Mouse (Mus musculus): ENCODE data around the gene Tbc1d13. TPM values are rescaled to one million over a fixed set of nuclear protein-coding genes. Genes with fewer than 3 reads are reported as not detected.

Tbc1d13 gene
- polyA plus RNA-seq, 1 experiment = 27.3 TPM

DNA sequence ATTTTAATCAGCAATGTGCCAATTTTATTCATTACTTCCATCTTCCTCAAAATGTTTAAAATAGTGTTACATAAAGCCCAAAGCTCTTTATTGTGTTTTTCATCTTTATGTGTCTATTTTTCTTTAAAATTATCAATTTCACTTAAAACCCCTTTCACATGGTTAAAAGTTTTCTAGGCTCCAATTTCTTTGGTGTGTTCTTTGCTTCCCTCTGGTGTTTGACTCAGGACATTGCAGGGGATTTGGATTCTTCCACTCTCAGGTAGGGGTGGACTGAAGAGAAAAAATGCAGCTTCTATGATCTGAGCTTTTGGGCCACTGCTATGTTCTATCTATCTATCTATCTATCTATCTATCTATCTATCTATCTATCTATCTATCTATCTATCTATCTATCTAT lies 28.3 kb downstream of the Tbc1d13 start:
- Histone ChIP-seq H3K4me1 (ENCODE audit: control insufficient read depth, insufficient read depth, low read length) (no peaks in the 10 kb centered on the region), H3K4me3 (replicated peaks; ENCODE audit: control insufficient read depth, low read depth, low read length) (no peak overlapping the region), H3K27ac (ENCODE audit: control insufficient read depth, insufficient read depth, low read depth, low read length, poor library complexity) (no peak overlapping the region)
- TF ChIP-seq CTCF (IDR thresholded peaks at IDR 0.05; ENCODE audit: control insufficient read depth, insufficient read depth, low read length) (no peak), POLR2A (IDR thresholded peaks at IDR 0.05; ENCODE audit: borderline replicate concordance, control insufficient read depth, low read depth, low read length) (no peak)

DNA sequence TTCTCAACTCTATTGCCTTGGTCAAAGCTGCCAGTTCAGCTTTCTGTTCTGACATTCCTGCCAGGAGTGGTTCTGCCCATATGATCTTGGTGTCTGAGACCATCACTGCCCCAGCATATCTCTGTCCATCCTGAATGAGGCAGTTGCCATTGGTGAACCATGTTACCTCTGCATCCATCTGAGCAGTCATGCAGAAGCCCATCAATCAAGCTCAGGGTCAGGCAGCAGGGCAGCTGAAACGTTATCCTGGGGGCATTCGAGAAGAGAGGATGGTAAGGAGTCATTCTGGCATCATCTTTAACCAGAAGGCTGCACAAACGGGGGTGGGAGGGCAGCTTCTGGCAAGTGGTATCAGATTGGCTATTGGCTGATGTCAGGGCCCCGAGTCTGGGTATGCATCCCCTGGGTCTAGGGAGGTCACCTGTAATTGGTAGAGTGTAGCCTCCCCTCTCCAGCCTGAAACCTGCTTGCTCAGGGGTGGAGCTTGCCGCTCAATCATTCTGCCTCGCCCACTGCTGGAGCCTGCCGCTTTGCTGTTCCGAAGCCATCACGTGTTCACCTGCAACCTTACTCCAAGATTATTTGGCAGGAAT lies 30.9 kb downstream of the Tbc1d13 start:
- TF ChIP-seq CTCF (IDR thresholded peaks at IDR 0.05; ENCODE audit: control insufficient read depth, insufficient read depth, low read length) = no peak
- no peak for TF ChIP-seq POLR2A (IDR thresholded peaks at IDR 0.05; ENCODE audit: borderline replicate concordance, control insufficient read depth, low read depth, low read length)
- Histone ChIP-seq H3K4me1 (ENCODE audit: control insufficient read depth, insufficient read depth, low read length) (no peaks in the 10 kb centered on the region), H3K27ac (ENCODE audit: control insufficient read depth, insufficient read depth, low read depth, low read length, poor library complexity) (no peak overlapping the region), H3K4me3 (replicated peaks; ENCODE audit: control insufficient read depth, low read depth, low read length) (no peak overlapping the region)
- WGBS = 81% methylated on average over 9 of the region's 9 CpGs

- Histone ChIP-seq H3K27ac (ENCODE audit: control insufficient read depth, insufficient read depth, low read depth, low read length, poor library complexity) (no peak overlapping the region), H3K4me1 (ENCODE audit: control insufficient read depth, insufficient read depth, low read length) (no peaks in the 10 kb centered on the region; the same call in 1 of the 2 replicates), H3K4me3 (replicated peaks; ENCODE audit: control insufficient read depth, low read depth, low read length) (no peak overlapping the region)
- TF ChIP-seq POLR2A (IDR thresholded peaks at IDR 0.05; ENCODE audit: borderline replicate concordance, control insufficient read depth, low read depth, low read length) (no peak), CTCF (IDR thresholded peaks at IDR 0.05; ENCODE audit: control insufficient read depth, insufficient read depth, low read length) (no peak)
- WGBS = 61% methylated on average over 4 of the region's 4 CpGs
Measured at GRCm38 (mm10) chr2:30166677-30167076, 33.1 kb downstream of the Tbc1d13 start.

- WGBS = under 1% methylated on average over 75 of the region's 75 CpGs
- H3K27ac ChIP-seq (ENCODE audit: control insufficient read depth, insufficient read depth, low read depth, low read length, poor library complexity) = peak within 1 kb of the TSS; percentile 70
- no peaks in the 10 kb centered on the region; the same call in 1 of the 2 replicates for H3K4me1 ChIP-seq (ENCODE audit: control insufficient read depth, insufficient read depth, low read length)
- peak within 1 kb of the TSS; percentile 82 for H3K4me3 ChIP-seq (replicated peaks; ENCODE audit: control insufficient read depth, low read depth, low read length)
- no peak for TF ChIP-seq CTCF (IDR thresholded peaks at IDR 0.05; ENCODE audit: control insufficient read depth, insufficient read depth, low read length)
- peak; percentile 66; the same call in 1 of the 2 replicates for TF ChIP-seq POLR2A (IDR thresholded peaks at IDR 0.05; ENCODE audit: borderline replicate concordance, control insufficient read depth, low read depth, low read length)
Measured at GRCm38 (mm10) chr2:30171371-30171996, 37.9 kb downstream of the Tbc1d13 start, which contains the start of gene Endog. Gene Endog, plus strand, starts transcription at chr2:30171493.

GRCm38 (mm10) chr2:30171997-30172382 lies 38.4 kb downstream of the Tbc1d13 start:
- WGBS = 4% methylated on average over 19 of the region's 19 CpGs
- H3K27ac ChIP-seq (ENCODE audit: control insufficient read depth, insufficient read depth, low read depth, low read length, poor library complexity) = peak overlapping the region; percentile 70; the same call in 1 of the 2 replicates

GRCm38 (mm10) chr2:30173541-30174240 lies 40.1 kb downstream of the Tbc1d13 start:
- TF ChIP-seq CTCF (IDR thresholded peaks at IDR 0.05; ENCODE audit: control insufficient read depth, insufficient read depth, low read length) (no peak), POLR2A (IDR thresholded peaks at IDR 0.05; ENCODE audit: borderline replicate concordance, control insufficient read depth, low read depth, low read length) (no peak)
- WGBS = 87% methylated on average over 20 of the region's 20 CpGs

More at GRCm38 (mm10) chr2:30171997-30172382, 38.4 kb downstream of the Tbc1d13 start:
- no peaks in the 10 kb centered on the region; the same call in 1 of the 2 replicates for H3K4me1 ChIP-seq (ENCODE audit: control insufficient read depth, insufficient read depth, low read length)
- TF ChIP-seq POLR2A (IDR thresholded peaks at IDR 0.05; ENCODE audit: borderline replicate concordance, control insufficient read depth, low read depth, low read length) = no peak
- TF ChIP-seq CTCF (IDR thresholded peaks at IDR 0.05; ENCODE audit: control insufficient read depth, insufficient read depth, low read length) = no peak
- H3K4me3 ChIP-seq (replicated peaks; ENCODE audit: control insufficient read depth, low read depth, low read length) = peak overlapping the region; percentile 82

GRCm38 (mm10) chr2:30175897-30176296 lies 42.4 kb downstream of the Tbc1d13 start:
- TF ChIP-seq CTCF (IDR thresholded peaks at IDR 0.05; ENCODE audit: control insufficient read depth, insufficient read depth, low read length) = no peak; the same call in 1 of the 2 replicates
- TF ChIP-seq POLR2A (IDR thresholded peaks at IDR 0.05; ENCODE audit: borderline replicate concordance, control insufficient read depth, low read depth, low read length) = no peak
- 89% methylated on average over 8 of the region's 8 CpGs for WGBS
- H3K27ac ChIP-seq (ENCODE audit: control insufficient read depth, insufficient read depth, low read depth, low read length, poor library complexity) = no peak overlapping the region
- H3K4me3 ChIP-seq (replicated peaks; ENCODE audit: control insufficient read depth, low read depth, low read length) = no peak overlapping the region
- peaks cover 3% of the 10 kb centered on the region; the same call in 1 of the 2 replicates for H3K4me1 ChIP-seq (ENCODE audit: control insufficient read depth, insufficient read depth, low read length)

More at GRCm38 (mm10) chr2:30173541-30174240, 40.1 kb downstream of the Tbc1d13 start:
- no peak overlapping the region for H3K27ac ChIP-seq (ENCODE audit: control insufficient read depth, insufficient read depth, low read depth, low read length, poor library complexity)
- H3K4me3 ChIP-seq (replicated peaks; ENCODE audit: control insufficient read depth, low read depth, low read length) = no peak overlapping the region
- H3K4me1 ChIP-seq (ENCODE audit: control insufficient read depth, insufficient read depth, low read length) = peaks cover 3% of the 10 kb centered on the region; the same call in 1 of the 2 replicates

GRCm38 (mm10) chr2:30176561-30176960 lies 43.0 kb downstream of the Tbc1d13 start:
- Histone ChIP-seq H3K27ac (ENCODE audit: control insufficient read depth, insufficient read depth, low read depth, low read length, poor library complexity) (no peak overlapping the region), H3K4me3 (replicated peaks; ENCODE audit: control insufficient read depth, low read depth, low read length) (no peak overlapping the region), H3K4me1 (ENCODE audit: control insufficient read depth, insufficient read depth, low read length) (peaks cover 3% of the 10 kb centered on the region; the same call in 1 of the 2 replicates)
- 92% methylated on average over 2 of the region's 2 CpGs for WGBS
- TF ChIP-seq CTCF (IDR thresholded peaks at IDR 0.05; ENCODE audit: control insufficient read depth, insufficient read depth, low read length) (no peak), POLR2A (IDR thresholded peaks at IDR 0.05; ENCODE audit: borderline replicate concordance, control insufficient read depth, low read depth, low read length) (no peak)
